8 mouse cellular contexts compared by ENCODE assay signal in the genomic region with DNA sequence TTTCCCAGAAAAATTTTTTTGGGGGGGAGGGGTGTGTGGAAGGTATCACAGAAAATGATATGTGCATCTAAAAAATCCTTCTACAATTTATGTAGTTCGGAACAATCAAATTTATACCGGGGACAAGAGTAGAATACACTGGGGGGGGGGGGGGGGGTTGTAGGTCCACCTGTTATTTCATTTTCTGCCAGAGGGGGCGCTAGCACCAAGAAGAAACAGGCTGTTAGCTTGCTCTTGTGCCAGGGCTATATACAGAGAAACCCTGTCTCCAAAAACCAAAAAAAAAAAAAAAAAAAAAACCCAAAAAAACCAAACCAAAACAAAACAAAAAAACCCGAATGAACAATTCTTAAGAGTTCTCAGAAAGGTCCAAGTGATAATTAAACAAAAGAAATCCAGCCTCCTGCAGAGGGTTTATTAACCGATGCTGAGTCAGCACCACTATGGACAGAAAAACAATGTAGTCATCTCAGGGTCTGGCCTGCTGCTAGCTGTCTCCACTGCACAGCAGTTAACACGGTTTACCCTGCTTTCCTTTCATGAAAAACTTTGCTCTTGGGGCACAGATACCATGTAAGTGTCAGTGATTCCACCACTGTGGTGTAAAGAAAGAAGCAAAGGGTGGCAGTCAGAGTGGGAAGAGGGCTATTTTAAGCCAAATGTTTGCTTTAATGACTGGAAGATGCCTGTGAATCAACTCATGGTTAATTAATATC.
DNase-seq lines count a peak whose midpoint lies in the region; ATAC-seq and TF ChIP-seq lines count a peak whose summit lies in the region.

No protein-coding gene starts in this region.

- no peak overlapping the region for H3K27ac ChIP-seq in cortical plate, adult 2 months (ENCODE audit: insufficient read depth, low read length)

- TF ChIP-seq POLR2A in cortical plate, adult 2 months (IDR thresholded peaks at IDR 0.05; ENCODE audit: extremely low read depth, insufficient read depth, low read length) = no peak

- ATAC-seq in inflammation-experienced regulatory T-cells, adult 6 months = no peak

- no peaks in the 10 kb centered on the region for H3K4me1 ChIP-seq in cortical plate, adult 2 months (ENCODE audit: control insufficient read depth, insufficient read depth, low read length)

- TF ChIP-seq CTCF in cortical plate, adult 2 months (IDR thresholded peaks at IDR 0.05; ENCODE audit: extremely low read depth, insufficient read depth, low read length) = peak; percentile 21; the same call in 1 of the 2 replicates

- peak; percentile 54 for DNase-seq in gastrocnemius, adult 18-20 months (ENCODE audit: low spot score)
- DNase-seq in gastrocnemius, postnatal 25 days = no peak
- DNase-seq in right cerebral cortex, postnatal 4 days = peak; percentile 74
- DNase-seq in right cerebral cortex, postnatal 36 days (ENCODE audit: low spot score in 2 of 2) = no peak
- peak; percentile 81 for DNase-seq in kidney, postnatal 4 days
- DNase-seq in natural killer cell, adult 2 months (ENCODE audit: low spot score in 2 of 2) = peak; percentile 69 to 76

- H3K4me3 ChIP-seq in cortical plate, adult 2 months (ENCODE audit: insufficient read depth, low read length) = no peak overlapping the region

Comparison
In these comparisons a context has a peak if more than half of its experiments do, and no peak if none do; other contexts are left out.
1. DNase-seq: peak in gastrocnemius, adult 18-20 months (single experiment), right cerebral cortex, postnatal 4 days (single experiment), kidney, postnatal 4 days (2 of 2) and natural killer cell, adult 2 months (2 of 2); none in gastrocnemius, postnatal 25 days (single experiment) and right cerebral cortex, postnatal 36 days (0 of 2).